Mouse (Mus musculus) adrenal gland, adult 2 months (tissue): Measurements from ENCODE around the gene Tmem256. TPM values are rescaled to one million over a fixed set of nuclear protein-coding genes. Genes with fewer than 3 reads are reported as not detected.

Experiments used
- DNase-seq: peaks from one replicate; pipeline ENCODE4 v3.0.0; 2021
- long read RNA-seq: library from polyadenylated mRNA; stranded (forward); transcript quantifications from one replicate; pipeline ENCODE4 v2.0.0, GENCODE M21; 2021
- polyA plus RNA-seq: library from polyadenylated mRNA; depleted of rRNA; stranded (reverse); fragments of >200 nt; gene quantifications from 2 replicates; pipeline ENCODE4 v1.2.3, GENCODE M21; 2012; rRNA removed
- total RNA-seq, 2 experiments: library from RNA; stranded (reverse); gene quantifications; 2 replicates each; pipeline ENCODE4 v1.2.3; 2021

Gene Tmem256
- total RNA-seq (100 to 1,000 TPM; 139 to 173 TPM), polyA plus RNA-seq (116 and 160 TPM in 2 replicates)
- long read RNA-seq, transcript Tmem256-201 (4 exons, 492 nt) = major isoform, 46 of 85 reads
- long read RNA-seq, transcript Tmem256-203 (4 exons, 421 nt) = minor isoform, 32 of 85 reads
- long read RNA-seq, partial matches to known transcripts = 0 of 85 reads
- long read RNA-seq, other reads (novel, unspliced or antisense) = 7 of 85 reads

DNA sequence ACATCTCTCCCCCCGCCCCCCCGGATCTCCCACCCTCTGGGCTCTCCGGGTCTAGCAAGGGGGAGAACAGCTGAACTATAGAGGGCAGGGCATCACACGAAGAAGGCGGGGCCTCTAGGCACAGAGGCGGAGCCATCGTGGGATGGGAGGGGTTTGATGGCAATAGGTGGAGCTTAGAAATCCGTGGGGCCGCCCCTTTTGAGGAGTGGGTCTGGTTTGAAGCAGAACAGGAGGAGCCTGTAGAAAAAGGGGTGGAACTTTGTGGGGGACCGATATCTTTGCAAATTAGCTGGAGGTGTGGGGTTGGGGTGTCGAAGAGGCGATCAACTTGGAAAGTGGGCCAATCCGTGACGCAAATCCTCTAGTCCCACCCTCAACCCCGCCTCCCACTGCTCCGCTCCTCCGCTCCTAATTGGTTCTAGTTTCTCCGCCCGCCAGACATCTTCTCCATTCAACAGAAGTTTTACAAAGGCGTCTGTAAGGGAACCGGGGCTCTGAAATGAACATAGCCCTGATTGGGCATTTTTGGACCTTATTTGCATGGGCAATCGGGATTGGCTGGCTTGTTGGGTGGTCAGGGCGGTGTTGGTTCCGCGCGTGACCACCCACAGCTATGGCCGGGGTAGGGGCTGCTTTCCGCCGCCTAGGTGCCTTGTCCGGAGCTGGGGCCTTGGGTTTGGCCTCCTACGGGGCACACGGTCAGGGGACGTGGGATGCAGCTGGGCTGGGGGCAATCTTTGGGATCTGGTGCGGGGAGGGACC, at the start of gene Tmem256:
Tmem256 (plus strand) TSS at position 563 of the 762 bp plus-strand sequence.
- peak; percentile 97 for DNase-seq

DNA sequence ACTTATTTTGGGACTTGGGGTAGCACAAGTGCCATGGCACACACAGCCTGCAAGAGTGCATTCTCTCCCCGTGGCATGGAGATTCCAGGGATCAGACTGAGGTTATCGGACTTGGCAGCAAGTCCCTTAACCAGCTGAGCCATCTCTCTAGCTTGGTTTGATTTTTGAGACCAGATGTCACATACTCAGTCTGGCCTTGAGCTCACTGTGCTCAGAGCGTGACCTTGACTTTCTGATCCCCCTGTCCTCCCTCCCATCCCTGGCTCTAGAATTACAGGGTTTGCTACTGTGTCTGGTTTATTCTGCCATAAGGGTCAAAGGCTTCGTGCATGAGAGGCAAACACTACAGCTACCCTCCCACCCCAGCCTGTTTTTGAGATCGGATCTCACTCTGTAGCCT, 48.9 kb upstream of the Tmem256 start:
- DNase-seq = peak; percentile 71

DNA sequence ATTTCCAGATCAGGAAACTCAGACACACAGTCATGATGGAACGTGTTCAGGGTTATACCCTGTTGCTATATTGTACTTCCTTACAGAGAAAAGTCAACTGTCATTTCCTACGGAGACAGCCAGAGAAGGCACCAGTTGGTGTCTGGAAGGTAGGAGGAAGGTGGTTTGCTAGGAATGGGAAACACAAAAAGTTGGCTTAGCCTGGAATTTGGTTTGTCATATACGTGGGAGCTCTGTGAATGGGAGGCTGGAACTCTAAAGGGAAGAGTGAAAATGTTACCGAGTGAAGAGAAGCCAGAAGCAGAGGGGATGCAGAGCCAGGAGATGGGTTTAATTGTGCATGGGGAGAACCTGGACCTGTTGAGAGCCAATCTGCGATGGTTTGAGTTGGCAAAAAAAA, 46.9 kb upstream of the Tmem256 start:
- no peak for DNase-seq

DNA sequence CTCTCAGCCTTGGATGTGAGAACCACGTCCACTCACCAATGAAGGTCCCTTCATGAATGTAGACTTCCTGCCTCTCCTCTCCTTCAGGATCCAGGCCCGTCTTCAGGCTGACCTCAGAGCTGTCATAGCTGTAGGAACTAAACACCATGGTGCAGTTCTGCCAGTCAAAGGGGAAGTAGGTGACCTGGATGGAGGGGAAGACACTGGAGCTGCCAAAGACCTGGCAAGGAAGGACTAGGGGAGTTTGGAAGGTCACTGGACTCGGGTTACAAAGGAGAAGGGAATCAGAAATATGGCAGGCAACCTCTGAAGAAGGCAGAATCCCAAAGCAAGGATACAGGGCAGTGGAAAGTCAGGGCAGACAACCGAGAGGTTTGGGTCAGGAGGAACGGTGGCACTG, 44.9 kb upstream of the Tmem256 start:
- DNase-seq = no peak

DNA sequence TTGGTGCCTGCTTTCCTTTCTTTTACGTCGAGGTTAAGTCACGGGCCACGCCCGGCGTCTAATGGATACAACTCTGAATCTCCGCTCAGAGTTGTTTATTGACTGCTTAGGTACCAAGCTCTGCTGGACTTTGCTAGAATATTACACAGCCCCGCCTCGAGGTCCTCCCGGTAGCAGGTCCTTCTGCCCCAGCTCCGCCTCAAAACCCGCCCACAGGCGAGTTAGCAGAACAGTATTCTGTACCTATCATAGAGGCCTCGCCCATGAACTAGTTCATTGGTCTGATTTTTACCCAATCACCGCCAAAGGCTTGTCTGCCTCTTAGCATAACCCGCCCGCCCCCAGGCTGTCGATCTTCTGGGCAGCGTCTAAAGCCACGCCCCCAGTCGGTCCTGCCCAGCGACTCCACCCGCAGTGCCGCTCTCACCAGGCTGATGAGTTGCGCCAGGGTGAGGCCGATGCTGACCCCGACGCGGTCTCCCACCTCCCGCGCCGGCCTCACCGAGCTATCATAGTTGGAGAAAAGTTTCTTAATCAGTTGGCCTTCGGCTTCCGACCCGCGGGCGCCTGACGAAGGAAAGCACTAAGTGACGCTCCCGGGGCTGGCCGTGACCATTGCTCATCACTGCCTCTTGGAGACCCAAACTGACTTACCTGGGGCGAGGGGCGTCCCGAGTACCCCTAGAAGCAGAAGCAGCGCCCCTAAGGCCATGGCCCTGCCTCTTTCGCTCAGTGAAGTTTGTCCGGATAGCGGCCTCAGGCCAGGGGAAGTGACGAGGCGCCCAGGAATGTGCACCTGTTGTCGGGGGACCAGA, 42.9 kb upstream of the Tmem256 start, which contains the start of gene Chrnb1:
Chrnb1 (minus strand) TSS at position 776 of the 815 bp plus-strand sequence.
- DNase-seq = peak; percentile 98

DNA sequence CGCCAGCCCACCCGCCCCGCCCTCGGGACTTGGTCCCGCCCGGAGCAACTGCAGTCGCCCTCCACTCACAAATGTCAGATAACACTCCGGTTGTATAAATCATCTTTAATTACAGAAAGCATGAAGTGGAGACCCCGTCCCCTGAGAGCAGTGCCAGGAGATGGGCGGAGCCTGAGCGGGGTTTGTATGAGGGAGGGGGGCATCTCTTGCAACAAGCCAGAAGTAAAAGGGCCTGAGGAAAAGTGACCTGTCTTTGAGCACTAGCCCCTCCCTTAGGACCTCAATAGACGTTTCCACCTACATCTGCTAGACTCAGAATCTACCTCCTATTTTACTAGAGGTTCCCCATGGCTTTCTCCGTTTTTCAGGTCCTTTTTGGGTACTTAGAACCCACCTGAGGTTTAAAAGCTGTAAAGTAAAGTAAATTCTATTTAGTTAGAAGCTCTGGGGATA, 42.3 kb upstream of the Tmem256 start:
- no peak for DNase-seq

DNA sequence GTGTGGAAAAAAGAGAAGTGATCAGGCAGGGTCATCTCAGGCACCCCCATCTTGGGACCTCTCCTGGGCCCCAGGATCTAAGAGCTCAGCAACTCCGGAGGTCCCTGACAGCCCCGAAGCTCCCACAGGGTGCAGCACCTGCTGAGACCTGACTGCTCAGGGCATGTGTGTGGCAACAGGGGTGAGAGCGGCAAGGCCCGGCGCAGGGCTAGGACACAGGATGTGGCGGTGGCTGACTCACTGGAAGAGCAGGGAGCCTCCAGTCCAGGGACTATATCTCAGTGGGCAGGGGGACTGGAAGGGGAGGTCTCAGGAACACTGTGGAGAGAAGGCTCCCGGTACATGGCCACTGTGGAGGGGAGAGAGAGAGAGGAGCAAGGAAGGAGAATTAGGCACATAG, 40.4 kb upstream of the Tmem256 start:
- no peak for DNase-seq

DNA sequence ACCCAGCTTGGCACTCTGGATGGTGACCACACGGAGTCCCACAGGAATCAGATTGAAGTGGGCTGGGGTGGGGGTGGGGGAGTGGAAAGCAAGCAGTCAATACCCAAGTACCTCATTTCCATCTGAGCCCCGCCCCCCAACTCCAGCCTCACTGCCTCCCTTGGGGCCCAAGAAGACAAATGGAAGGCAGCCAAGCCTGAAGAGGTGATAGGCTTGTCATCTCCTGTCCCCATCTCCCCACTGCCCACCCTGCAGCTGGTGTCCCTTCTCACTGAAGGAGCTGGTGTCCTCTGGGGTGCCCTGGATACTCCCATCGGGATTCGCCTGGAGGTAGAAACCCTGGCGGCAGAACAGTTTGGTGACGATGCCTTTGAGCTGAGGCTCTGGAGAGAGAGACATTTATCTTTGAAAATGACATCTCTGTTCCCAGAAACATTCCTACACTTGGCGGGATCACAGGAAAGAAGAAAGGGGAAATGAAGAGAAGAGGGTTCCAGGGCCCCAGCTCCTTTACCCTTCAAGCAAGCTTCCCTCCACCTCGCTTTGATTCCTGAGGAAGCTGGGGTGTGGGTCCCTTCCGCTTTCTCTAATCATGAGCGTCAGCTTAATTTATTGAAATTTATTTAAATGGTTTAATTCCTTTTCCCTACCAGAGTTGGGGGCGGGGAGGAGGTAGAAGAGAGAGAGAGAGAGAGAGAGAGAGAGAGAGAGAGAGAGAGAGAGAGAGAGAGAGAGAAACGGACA, 38.7 kb upstream of the Tmem256 start:
- no peak for DNase-seq

DNA sequence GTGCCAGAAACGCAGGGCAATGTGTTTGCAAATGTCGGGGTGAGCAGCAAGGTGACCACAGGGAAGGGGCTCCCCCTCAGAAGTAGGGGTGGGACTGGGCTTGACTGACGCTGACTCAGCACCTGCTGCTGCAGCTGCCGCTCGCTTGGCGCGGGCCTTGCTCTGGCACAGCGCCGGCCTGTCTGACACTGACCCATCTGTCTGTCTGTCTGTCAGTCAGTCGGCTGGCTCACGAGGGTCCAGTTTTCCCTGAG, 38.2 kb upstream of the Tmem256 start:
- DNase-seq = no peak

DNA sequence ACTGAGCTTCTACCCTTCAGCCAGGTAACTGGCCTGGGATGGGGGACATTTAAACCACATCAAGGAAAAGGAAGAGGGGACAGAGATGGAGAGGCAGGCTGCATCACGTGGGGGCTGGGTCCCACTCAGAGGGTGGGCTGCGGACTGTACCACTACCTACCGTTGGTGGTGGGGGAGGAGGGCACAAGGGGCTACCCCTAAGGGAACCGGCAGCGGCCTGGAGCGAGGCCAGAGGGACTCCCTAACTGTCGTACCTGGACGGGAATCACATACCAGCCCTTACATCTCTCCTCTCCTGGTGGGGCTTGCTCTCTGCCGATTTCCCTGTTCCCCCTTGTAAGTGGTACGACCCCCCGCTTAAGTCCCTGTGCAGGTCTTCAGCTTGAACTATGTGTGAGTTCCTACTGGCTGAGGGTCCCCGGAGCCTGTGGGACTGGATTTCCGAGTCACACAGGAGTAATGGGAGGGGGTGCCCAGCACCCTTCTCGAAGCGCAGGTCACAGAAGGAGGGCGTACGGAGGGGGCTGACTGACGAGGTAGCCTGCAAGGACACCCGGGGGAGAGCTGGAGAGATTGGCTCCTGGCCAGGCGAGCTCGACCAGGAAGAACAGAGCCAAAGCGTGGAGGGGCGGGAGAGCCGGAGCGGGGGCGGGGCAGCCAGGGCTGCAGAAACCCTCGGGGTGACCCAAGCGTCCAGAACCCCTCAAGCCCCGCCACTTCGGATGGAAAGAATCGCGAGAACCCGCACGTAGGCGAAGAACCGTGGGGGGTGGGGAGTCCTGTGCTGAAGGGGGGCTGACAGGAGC, 37.7 kb upstream of the Tmem256 start:
- peak; percentile 55 for DNase-seq

DNA sequence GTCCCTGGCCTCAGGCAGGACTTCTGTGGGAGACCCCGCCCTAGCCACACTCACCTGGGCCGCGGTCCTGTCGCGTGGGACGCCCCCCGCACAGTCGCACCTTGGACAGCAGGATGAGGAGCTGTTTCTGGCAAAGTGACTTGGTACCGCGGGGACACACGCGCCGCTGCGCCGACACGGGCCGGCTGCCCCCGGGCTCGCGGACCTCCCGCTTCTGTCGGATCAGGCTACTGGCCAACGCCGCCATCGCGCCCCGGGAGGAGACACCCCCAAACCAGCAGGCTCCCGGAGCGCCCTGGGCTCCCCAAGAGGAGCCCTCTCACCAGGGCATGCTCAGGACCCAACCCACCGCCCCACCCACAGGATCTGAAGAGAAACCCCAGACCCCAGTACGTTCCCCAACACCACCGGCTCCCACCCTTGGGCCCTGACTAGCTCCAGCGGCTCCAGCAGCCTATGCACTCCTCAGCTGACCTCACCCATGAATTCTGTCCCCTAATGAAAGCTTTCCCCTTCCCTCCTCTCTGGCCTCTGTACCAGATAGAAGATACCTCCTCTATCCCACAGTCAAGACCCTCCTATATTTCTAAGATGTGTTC, 36.8 kb upstream of the Tmem256 start, which contains the start of gene Fgf11:
Fgf11 (minus strand) TSS at position 479 of the 599 bp plus-strand sequence.
- DNase-seq = no peak

DNA sequence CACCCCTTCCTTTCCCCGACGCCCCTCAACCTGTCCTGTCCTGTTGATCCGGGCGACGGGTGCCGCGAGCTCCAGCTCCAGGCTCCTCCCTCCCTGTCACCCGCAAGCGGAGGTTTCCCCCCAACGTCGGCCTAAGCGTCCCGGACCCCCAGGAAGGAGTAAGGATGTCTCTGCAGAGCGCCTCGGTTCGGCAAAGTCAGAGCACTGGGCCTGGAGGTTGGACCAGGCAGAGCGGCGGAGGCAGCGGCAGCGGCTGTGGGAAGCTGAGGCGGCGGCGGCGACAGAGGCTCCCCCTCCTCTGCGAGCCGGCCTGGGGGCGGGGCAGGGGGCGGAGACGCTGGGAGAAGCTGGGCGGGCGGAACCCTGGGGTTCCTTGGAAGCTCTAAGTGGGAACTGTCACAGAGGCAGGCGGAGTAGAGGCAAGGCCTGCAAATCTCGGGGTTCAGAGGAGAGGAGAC, 35.6 kb upstream of the Tmem256 start:
- peak; percentile 95 for DNase-seq

DNA sequence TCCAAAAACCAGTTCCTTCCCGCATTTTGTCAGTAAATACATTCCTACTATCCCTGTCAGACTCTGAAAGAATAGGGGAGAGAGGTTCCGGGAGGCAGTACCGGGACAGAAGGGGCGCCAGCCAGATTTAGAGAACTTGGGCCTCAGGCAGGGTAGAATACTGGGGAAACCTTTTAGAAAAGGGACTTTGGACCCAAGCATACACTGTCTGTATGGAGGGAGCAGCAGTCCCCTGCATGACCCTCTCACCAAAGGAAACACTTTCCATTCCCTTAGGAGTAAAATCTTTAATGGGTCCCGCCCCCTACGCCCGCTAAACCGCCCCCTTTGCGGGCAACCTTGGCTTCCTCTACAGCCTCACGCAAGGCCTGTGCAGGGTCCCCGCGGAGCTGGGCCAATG, 35.0 kb upstream of the Tmem256 start:
- no peak for DNase-seq

DNA sequence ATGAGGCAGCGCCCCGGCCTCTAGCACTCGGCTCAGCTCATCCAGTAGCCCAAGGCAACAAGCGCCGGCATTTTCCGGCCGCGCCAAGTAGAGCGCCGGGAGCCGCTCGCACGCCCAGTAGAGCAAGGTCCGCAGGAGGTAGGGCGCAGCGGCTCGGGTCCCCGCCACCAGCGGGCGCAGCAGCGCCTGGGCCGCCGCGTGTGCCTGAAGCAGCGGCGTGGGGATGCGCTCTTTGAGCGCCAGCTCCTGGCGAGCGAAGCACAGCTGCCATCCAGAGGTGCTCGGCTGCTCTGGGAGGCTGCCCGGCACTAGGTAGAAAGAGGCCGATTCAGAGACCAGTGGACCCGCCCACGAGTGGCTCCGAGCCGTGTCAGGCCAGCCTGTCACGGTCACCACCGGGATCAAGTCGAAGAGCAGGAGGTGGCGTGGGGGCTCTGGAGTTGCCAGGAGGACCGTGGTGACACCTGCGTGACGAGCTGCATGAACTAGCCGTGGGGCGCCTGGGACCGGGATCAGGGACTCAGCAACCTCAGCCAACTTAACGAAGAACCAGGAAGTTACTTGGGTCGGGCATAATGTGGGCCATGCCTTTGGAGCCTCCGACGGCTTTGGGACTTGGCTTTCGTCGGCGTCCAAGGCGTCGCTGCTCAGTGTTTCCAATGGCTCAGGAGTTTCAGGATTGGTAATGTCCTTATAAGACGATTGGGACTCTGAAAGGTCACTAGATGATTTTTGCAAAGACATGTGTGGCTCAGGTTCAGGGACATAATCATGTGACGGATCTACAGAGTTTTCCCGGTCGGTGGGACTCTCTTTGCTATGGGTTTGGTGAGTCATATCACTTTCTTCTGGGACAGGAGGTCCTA, 34.3 kb upstream of the Tmem256 start:
- DNase-seq = peak; percentile 92

DNA sequence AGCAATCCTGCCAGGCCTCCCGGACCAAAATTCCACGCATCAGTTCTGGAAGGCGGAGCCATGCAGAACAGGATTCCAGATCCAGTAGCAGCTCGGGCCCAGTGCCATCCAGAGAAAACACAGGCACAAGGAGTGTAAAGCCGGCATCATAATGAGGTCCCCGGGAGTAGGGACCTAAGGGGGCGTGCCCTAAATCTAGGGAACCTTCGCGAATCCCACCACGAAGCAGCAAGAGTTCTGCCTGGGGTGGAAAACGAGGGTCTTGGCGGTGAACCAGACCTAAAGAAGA, 33.7 kb upstream of the Tmem256 start:
- DNase-seq = no peak

DNA sequence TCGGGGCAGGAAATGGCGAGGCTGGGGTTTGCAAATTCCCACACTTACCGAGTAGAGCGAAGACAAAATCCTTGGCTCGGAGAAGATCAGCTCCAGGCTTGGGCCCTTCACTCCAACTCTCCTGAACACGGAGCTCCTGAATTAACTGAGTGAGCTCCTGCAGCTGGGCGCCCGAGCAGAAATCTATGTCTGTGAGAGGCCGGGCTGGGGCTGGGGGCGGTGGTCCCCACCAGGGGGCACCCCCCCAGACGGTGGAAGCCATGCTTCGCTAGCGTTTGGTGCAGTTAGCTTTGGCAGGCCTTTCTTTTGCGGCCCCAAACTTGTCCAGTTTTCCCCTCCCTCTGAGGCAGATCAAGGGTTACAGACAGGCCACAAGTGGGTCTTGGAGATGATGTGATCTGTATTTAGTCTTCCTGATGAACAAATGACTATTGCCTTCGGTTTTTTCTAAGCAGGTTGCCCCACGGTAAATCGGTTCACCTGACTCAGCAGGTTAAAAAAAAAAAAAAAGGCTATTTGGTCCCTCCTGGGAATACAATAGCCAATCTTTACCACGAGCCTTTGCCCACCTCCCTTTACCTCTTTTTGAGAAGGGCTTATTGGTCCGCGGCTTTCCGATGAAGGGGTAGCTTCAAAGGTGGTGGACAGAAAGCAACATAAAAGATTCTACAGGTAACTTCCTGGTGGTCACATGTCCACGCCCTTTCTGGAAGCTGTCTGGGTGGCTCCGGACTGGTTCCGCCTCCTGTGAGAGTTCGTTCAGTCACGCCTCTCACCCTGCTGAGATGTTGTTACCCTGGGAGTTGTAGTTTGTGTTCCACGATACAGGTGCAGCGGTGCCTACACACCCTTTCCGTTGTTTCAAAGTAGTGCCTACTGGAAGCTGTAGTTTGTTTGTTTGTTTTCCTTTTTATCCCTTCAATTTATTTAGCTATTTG, 33.1 kb upstream of the Tmem256 start, which contains the start of gene Tmem102:
Tmem102 (minus strand) TSS at position 653 of the 938 bp plus-strand sequence.
- no peak for DNase-seq

DNA sequence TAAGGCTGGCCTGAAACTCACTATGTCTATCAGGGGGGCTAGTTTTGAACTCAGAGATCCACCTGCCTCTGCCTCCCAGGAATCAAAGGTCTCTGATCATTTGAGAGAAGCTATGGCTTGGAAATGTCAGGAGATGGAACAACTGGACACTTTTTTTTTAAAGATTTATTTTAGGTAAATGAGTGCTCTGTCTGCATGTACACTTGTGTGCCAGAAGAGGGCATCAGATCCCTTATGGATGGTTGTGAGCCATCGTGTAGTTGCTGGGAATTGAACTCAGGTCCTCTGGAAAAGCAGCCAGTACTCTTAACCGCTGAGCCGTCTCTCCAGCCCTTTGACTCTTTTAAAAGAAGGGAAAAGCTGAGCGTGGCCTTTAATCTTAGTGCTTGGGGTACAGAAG, 31.9 kb upstream of the Tmem256 start:
- no peak for DNase-seq

DNA sequence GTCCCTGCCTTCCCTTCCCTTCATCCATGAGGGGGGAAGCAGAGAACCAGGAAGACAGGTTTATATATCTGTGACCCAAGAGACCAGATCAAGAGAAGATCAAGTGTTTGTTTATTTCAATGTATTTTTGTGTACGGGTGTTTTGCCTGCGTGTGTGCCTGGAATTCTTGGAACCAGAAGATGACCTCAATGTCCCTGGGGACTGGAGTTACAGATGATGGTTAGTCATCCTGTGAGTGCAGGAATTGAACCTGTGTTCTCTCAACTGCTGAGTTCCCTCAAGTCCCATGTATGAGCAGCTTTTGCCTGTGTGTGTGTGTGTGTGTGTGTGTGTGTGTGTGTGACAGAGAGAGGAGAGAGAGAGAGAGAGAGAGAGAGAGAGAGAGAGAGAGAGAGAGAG, 30.7 kb upstream of the Tmem256 start:
- DNase-seq = no peak

DNA sequence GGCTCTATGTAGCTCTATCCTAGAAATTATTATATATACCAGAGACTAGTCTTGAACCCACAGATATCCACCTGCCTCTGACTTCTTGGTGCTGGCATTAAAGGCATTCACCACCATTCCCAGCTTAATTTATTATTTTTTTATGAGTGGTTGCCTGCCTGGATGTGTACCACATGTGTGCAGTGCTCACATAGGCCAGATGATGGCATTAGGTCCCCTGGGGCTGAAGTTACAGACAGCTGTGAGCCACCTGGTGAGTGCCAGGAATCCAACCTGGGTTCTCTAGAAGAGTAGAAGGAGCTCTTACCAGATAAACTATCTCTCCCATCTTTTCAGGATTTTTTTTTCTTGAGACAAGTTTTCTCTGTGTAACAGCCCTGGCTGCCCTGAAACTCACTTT, 28.0 kb upstream of the Tmem256 start:
- no peak for DNase-seq
